Comparison of ENCODE assay signal across 33 mouse cellular contexts in genomic region chr2:121705756-121706155, GRCm38 (mm10).
DNase-seq lines count a peak whose midpoint lies in the region; ATAC-seq and TF ChIP-seq lines count a peak whose summit lies in the region.
"Had no signal": no experiment of that assay in that cellular context is flagged by ENCODE, and none has a peak within 500 bp of the region (broad histone marks: within the 10 kb centered on the region; RNA-seq: fewer than 3 reads in every experiment).

No protein-coding gene starts in this region.

- TF ChIP-seq CTCF in forebrain, postnatal 0 days (IDR thresholded peaks at IDR 0.05; ENCODE audit: low read depth) = no peak

- ATAC-seq in forebrain, postnatal 0 days = peak; percentile 14; the same call in 1 of the 2 replicates
- ATAC-seq in forebrain, embryonic 13.5 days = no peak
- no peak for ATAC-seq in hindbrain, embryonic 15.5 days (ENCODE audit: low FRiP score, low read depth)
- no peak for ATAC-seq in hindbrain, embryonic 16.5 days
- ATAC-seq in midbrain, embryonic 13.5 days = no peak
- ATAC-seq: inflammation-experienced regulatory T-cells, adult 6 months; lung, postnatal 0 days; Patski had no signal

- no peak overlapping the region for H3K4me3 ChIP-seq in forebrain, postnatal 0 days (ENCODE audit: low read depth, low read length)
- H3K4me3 ChIP-seq in forebrain, embryonic 13.5 days = no peak overlapping the region
- no peak overlapping the region for H3K4me3 ChIP-seq in hindbrain, embryonic 15.5 days
- H3K4me3 ChIP-seq in hindbrain, embryonic 16.5 days (ENCODE audit: low read length) = no peak overlapping the region
- no peak overlapping the region for H3K4me3 ChIP-seq in midbrain, embryonic 13.5 days (replicated peaks)
- no peak overlapping the region for H3K4me3 ChIP-seq in midbrain, embryonic 10.5 days
- H3K4me3 ChIP-seq: embryonic facial prominence, embryonic 10.5 days; embryonic facial prominence, embryonic 15.5 days; forebrain, embryonic 12.5 days; kidney, embryonic 15.5 days; limb, embryonic 10.5 days; limb, embryonic 15.5 days; liver, embryonic 13.5 days; megakaryocyte, embryonic 14.5 days; neural tube, embryonic 15.5 days had no signal

- WGBS in forebrain, postnatal 0 days = 31% methylated on average over 2 of the region's 2 CpGs
- 39% methylated on average over 2 of the region's 2 CpGs for WGBS in forebrain, embryonic 13.5 days
- 51% methylated on average over 2 of the region's 2 CpGs for WGBS in hindbrain, embryonic 15.5 days
- 32% methylated on average over 2 of the region's 2 CpGs for WGBS in hindbrain, embryonic 16.5 days
- 56% methylated on average over 2 of the region's 2 CpGs for WGBS in midbrain, embryonic 13.5 days
- 82% methylated on average over 2 of the region's 2 CpGs for WGBS in midbrain, embryonic 10.5 days

- H3K4me2 ChIP-seq in forebrain, postnatal 0 days (ENCODE audit: low read depth) = no peak overlapping the region
- no peak overlapping the region for H3K4me2 ChIP-seq in forebrain, embryonic 13.5 days
- H3K4me2 ChIP-seq in hindbrain, embryonic 15.5 days = no peak overlapping the region
- no peak overlapping the region for H3K4me2 ChIP-seq in hindbrain, embryonic 16.5 days (ENCODE audit: low read length)
- H3K4me2 ChIP-seq in midbrain, embryonic 13.5 days (replicated peaks) = no peak overlapping the region
- H3K4me2 ChIP-seq: embryonic facial prominence, embryonic 15.5 days; forebrain, embryonic 12.5 days; kidney, embryonic 15.5 days; limb, embryonic 15.5 days; liver, embryonic 13.5 days; neural tube, embryonic 15.5 days had no signal

- no peaks in the 10 kb centered on the region for H3K36me3 ChIP-seq in forebrain, postnatal 0 days (ENCODE audit: insufficient read depth)
- H3K36me3 ChIP-seq in forebrain, embryonic 13.5 days (ENCODE audit: poor library complexity, severe bottlenecking) = no peaks in the 10 kb centered on the region
- H3K36me3 ChIP-seq in hindbrain, embryonic 15.5 days = no peaks in the 10 kb centered on the region
- no peaks in the 10 kb centered on the region for H3K36me3 ChIP-seq in hindbrain, embryonic 16.5 days (ENCODE audit: control insufficient read depth, insufficient read depth, low read length)
- H3K36me3 ChIP-seq in midbrain, embryonic 13.5 days = no peaks in the 10 kb centered on the region
- no peaks in the 10 kb centered on the region for H3K36me3 ChIP-seq in midbrain, embryonic 10.5 days
- H3K36me3 ChIP-seq: embryonic facial prominence, embryonic 10.5 days; embryonic facial prominence, embryonic 15.5 days; forebrain, embryonic 12.5 days; kidney, embryonic 15.5 days; limb, embryonic 10.5 days; limb, embryonic 15.5 days; liver, embryonic 13.5 days; neural tube, embryonic 15.5 days had no signal

- no peaks in the 10 kb centered on the region for H3K27me3 ChIP-seq in forebrain, postnatal 0 days (ENCODE audit: insufficient read depth, low read length)
- H3K27me3 ChIP-seq in forebrain, embryonic 13.5 days = no peaks in the 10 kb centered on the region
- H3K27me3 ChIP-seq in hindbrain, embryonic 15.5 days = no peaks in the 10 kb centered on the region
- no peaks in the 10 kb centered on the region for H3K27me3 ChIP-seq in hindbrain, embryonic 16.5 days (replicated peaks; ENCODE audit: control insufficient read depth, insufficient read depth, low read length)
- no peaks in the 10 kb centered on the region for H3K27me3 ChIP-seq in midbrain, embryonic 13.5 days
- no peaks in the 10 kb centered on the region for H3K27me3 ChIP-seq in midbrain, embryonic 10.5 days (ENCODE audit: low read depth, poor library complexity, severe bottlenecking)
- H3K27me3 ChIP-seq: embryonic facial prominence, embryonic 15.5 days; forebrain, embryonic 12.5 days; kidney, embryonic 15.5 days; limb, embryonic 15.5 days; liver, embryonic 13.5 days; neural tube, embryonic 15.5 days had no signal

- H3K9me3 ChIP-seq in forebrain, postnatal 0 days (ENCODE audit: low read length) = no peaks in the 10 kb centered on the region
- H3K9me3 ChIP-seq in forebrain, embryonic 13.5 days (replicated peaks) = no peaks in the 10 kb centered on the region
- no peaks in the 10 kb centered on the region for H3K9me3 ChIP-seq in hindbrain, embryonic 15.5 days
- no peaks in the 10 kb centered on the region for H3K9me3 ChIP-seq in hindbrain, embryonic 16.5 days (ENCODE audit: control insufficient read depth, low read length)
- no peaks in the 10 kb centered on the region for H3K9me3 ChIP-seq in midbrain, embryonic 13.5 days
- H3K9me3 ChIP-seq in midbrain, embryonic 10.5 days (replicated peaks) = no peaks in the 10 kb centered on the region
- H3K9me3 ChIP-seq: embryonic facial prominence, embryonic 10.5 days; embryonic facial prominence, embryonic 15.5 days; forebrain, embryonic 12.5 days; kidney, embryonic 15.5 days; limb, embryonic 10.5 days; limb, embryonic 15.5 days; liver, embryonic 13.5 days; megakaryocyte, embryonic 14.5 days; neural tube, embryonic 15.5 days had no signal

- peaks cover 4% of the 10 kb centered on the region for H3K4me1 ChIP-seq in forebrain, postnatal 0 days (ENCODE audit: insufficient read depth)
- H3K4me1 ChIP-seq in forebrain, embryonic 13.5 days = peaks cover 4% of the 10 kb centered on the region
- H3K4me1 ChIP-seq in hindbrain, embryonic 15.5 days (replicated peaks) = peaks cover 10% of the 10 kb centered on the region; the same call in 1 of the 2 replicates
- H3K4me1 ChIP-seq in hindbrain, embryonic 16.5 days (ENCODE audit: control insufficient read depth, insufficient read depth, low read depth, low read length) = no peaks in the 10 kb centered on the region; the same call in 1 of the 2 replicates
- H3K4me1 ChIP-seq in midbrain, embryonic 13.5 days (replicated peaks) = peaks cover 13% of the 10 kb centered on the region; the same call in 1 of the 2 replicates
- H3K4me1 ChIP-seq in midbrain, embryonic 10.5 days = no peaks in the 10 kb centered on the region
- H3K4me1 ChIP-seq: embryonic facial prominence, embryonic 15.5 days; kidney, embryonic 15.5 days; limb, embryonic 10.5 days; limb, embryonic 15.5 days; liver, embryonic 13.5 days; megakaryocyte, embryonic 14.5 days; neural tube, embryonic 15.5 days had no signal

- no peak overlapping the region for H3K9ac ChIP-seq in forebrain, postnatal 0 days
- no peak overlapping the region for H3K9ac ChIP-seq in forebrain, embryonic 13.5 days
- H3K9ac ChIP-seq in hindbrain, embryonic 15.5 days = no peak overlapping the region
- no peak overlapping the region for H3K9ac ChIP-seq in hindbrain, embryonic 16.5 days (ENCODE audit: low read depth, low read length)
- H3K9ac ChIP-seq in midbrain, embryonic 13.5 days (replicated peaks) = no peak overlapping the region
- H3K9ac ChIP-seq: embryonic facial prominence, embryonic 15.5 days; forebrain, embryonic 12.5 days; kidney, embryonic 15.5 days; limb, embryonic 15.5 days; liver, embryonic 13.5 days; neural tube, embryonic 15.5 days had no signal

- DNase-seq in forebrain, postnatal 0 days = no peak
- DNase-seq in midbrain, embryonic 10.5 days (ENCODE audit: low spot score) = no peak
- peak; percentile 47 for DNase-seq in retina, postnatal 1 day
- DNase-seq in frontal cortex, postnatal 14 days (ENCODE audit: low spot score in 2 of 2) = no peak
- DNase-seq: adrenal gland, postnatal 10 days; cerebellum, adult 11-12 months; cerebellum, adult 9-11 months; gastrocnemius, postnatal 14 days; heart, postnatal 36 days; kidney, adult 18-20 months; kidney, postnatal 25 days; liver, embryonic 13.5 days; lung, adult 18-20 months; lung, postnatal 4 days; right cerebral cortex, postnatal 4 days; thymus, adult 18-20 months; thymus, postnatal 25 days had no signal

- no peak overlapping the region for H3K27ac ChIP-seq in forebrain, postnatal 0 days (ENCODE audit: low read depth, low read length)
- H3K27ac ChIP-seq in forebrain, embryonic 13.5 days = no peak overlapping the region
- 0 out of 2 replicates have a peak overlapping the region, but pooled peaks have one; percentile 45 for H3K27ac ChIP-seq in hindbrain, embryonic 15.5 days (replicated peaks)
- H3K27ac ChIP-seq in hindbrain, embryonic 16.5 days (ENCODE audit: low read depth, low read length) = no peak overlapping the region
- peak overlapping the region; percentile 39; the same call in 1 of the 2 replicates for H3K27ac ChIP-seq in midbrain, embryonic 13.5 days
- no peak overlapping the region for H3K27ac ChIP-seq in midbrain, embryonic 10.5 days (replicated peaks)
- H3K27ac ChIP-seq: embryonic facial prominence, embryonic 10.5 days; embryonic facial prominence, embryonic 15.5 days; forebrain, embryonic 12.5 days; kidney, embryonic 15.5 days; limb, embryonic 10.5 days; limb, embryonic 15.5 days; liver, embryonic 13.5 days; neural tube, embryonic 15.5 days; stomach, postnatal 0 days had no signal

Comparison
In these comparisons a context has a peak if more than half of its experiments do, and no peak if none do; other contexts are left out.
1. H3K27ac ChIP-seq: peak in hindbrain, embryonic 15.5 days (single experiment) and midbrain, embryonic 13.5 days (single experiment); none in forebrain, postnatal 0 days (single experiment), forebrain, embryonic 13.5 days (single experiment), hindbrain, embryonic 16.5 days (single experiment) and midbrain, embryonic 10.5 days (single experiment).